Mouse (Mus musculus) liver, embryonic 16.5 days (tissue): ENCODE data around the gene Rpl10a. TPM values are rescaled to one million over a fixed set of nuclear protein-coding genes. Genes with fewer than 3 reads are reported as not detected.

Source experiments
- ATAC-seq: fragments of 200-750 bp; cut with Nextera tagmentation; 2 replicates; pipeline ENCODE4 v1.8.0; 2017; ENCODE audit warnings: low read depth, mild to moderate bottlenecking, moderate number of reproducible peaks, moderate library complexity
- H3K27ac ChIP-seq: fragments of 300-500 bp; sonication (generic); 2 replicates; pipeline ENCODE4 v1.5.1; 2014; ENCODE audit warnings: mild to moderate bottlenecking, low read length
- H3K27me3 ChIP-seq: fragments of 300-500 bp; sonication (generic); 2 replicates; pipeline ENCODE4 v1.6.1; 2014; ENCODE audit warnings: low read depth, low read length, mixed read lengths; ENCODE audit not compliant: control insufficient read depth, insufficient read depth
- H3K36me3 ChIP-seq: fragments of 300-500 bp; sonication (generic); 2 replicates; pipeline ENCODE4 v1.6.1; 2014; ENCODE audit warnings: mild to moderate bottlenecking; ENCODE audit not compliant: control insufficient read depth, insufficient read depth
- H3K4me1 ChIP-seq: fragments of 300-500 bp; sonication (generic); 2 replicates; pipeline ENCODE4 v1.6.1; 2014; ENCODE audit warnings: low read depth, low read length, mixed read lengths; ENCODE audit not compliant: control insufficient read depth
- H3K4me2 ChIP-seq: fragments of 300-500 bp; sonication (generic); 2 replicates; pipeline ENCODE4 v1.6.1; 2014; ENCODE audit warnings: low read depth, low read length, mixed read lengths
- H3K4me3 ChIP-seq: fragments of 300-500 bp; sonication (generic); 2 replicates; pipeline ENCODE4 v1.5.1; 2014; ENCODE audit warnings: low read depth, mild to moderate bottlenecking, low read length
- H3K9ac ChIP-seq: fragments of 300-500 bp; sonication (generic); 2 replicates; pipeline ENCODE4 v1.6.1; 2014; ENCODE audit warnings: low read depth, low read length
- H3K9me3 ChIP-seq: fragments of 300-500 bp; sonication (generic); replicated peaks from 2 replicates; pipeline ENCODE4 v1.6.1; 2016; ENCODE audit warnings: low read length; ENCODE audit not compliant: control insufficient read depth
- WGBS: fragments of 180-500 bp; shearing (Covaris S2); extraction: QIAGEN DNeasy Blood & Tissue Kit; methylation state at CpG from one replicate; pipeline ENCODE4 v1.1.7; 2014; ENCODE audit not compliant: insufficient replicate concordance; 5-methylcytosine and 5-hydroxymethylcytosine counted together
- polyA plus RNA-seq: library from polyadenylated mRNA; unstranded; fragments of >200 nt; fragmentation: Nextera tagmentation; extraction: Ambion mirVana; gene quantifications from 2 replicates; pipeline ENCODE4 v1.2.1, GENCODE M21; 2015

Gene Rpl10a
- polyA plus RNA-seq, 1 experiment from 2014 or later: 280 TPM

DNA sequence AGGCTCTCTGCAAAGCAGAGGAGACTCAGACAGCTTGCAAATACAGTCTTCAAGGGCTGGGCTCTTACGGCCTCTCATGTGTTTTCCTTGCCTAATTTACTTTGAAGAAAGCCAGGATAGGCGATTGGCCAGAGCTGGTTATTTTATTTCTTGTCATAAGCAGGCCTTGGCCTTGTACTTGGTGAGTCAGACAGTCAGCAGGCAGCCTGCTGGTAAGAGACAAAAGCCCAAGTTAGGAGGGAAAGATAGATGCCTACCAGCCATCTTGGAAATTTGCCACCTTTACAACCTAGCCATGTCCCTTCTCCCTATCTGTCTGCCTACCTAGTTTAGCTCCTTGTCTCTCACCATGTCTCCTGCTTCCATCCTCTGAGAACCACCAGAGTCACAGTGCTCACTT is 43.0 kb downstream of the Rpl10a start:
- Histone ChIP-seq H3K9ac (no peak overlapping the region), H3K4me3 (no peak overlapping the region), H3K27ac (no peak overlapping the region), H3K4me1 (no peaks in the 10 kb centered on the region; the same call in 1 of the 2 replicates), H3K9me3 (no peaks in the 10 kb centered on the region), H3K36me3 (no peaks in the 10 kb centered on the region), H3K4me2 (no peak overlapping the region), H3K27me3 (peaks cover 21% of the 10 kb centered on the region)
- no peak for ATAC-seq
- WGBS: 65% methylated on average over 2 of the region's 2 CpGs

DNA sequence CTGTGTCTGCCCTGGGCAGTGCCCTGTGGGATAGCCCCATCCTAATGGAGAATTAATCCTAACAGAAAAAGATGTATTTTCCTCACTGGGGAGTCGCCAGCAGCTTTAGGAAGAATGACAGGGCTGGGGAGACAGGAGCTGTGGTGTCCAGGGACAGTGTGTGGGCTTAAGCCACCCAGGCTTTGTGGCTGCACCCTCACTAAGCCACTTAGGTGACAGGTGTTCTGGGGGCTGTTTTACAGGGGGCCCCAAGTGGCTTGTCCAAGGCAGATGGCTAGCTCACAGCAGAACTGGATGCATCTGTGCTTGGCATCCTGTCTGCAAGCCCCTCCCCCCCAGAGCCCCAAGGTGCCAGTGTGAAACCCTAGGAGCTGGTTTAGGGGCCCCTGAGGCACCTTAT is 43.7 kb downstream of the Rpl10a start:
- H3K9me3 ChIP-seq: no peaks in the 10 kb centered on the region
- 34% methylated on average over 1 of the region's 1 CpGs for WGBS
- no peak for ATAC-seq
- no peak overlapping the region for H3K27ac ChIP-seq
- H3K4me2 ChIP-seq: no peak overlapping the region
- no peak overlapping the region for H3K9ac ChIP-seq
- H3K4me1 ChIP-seq: no peaks in the 10 kb centered on the region; the same call in 1 of the 2 replicates
- H3K36me3 ChIP-seq: no peaks in the 10 kb centered on the region
- H3K4me3 ChIP-seq: no peak overlapping the region
- peaks cover 23% of the 10 kb centered on the region for H3K27me3 ChIP-seq

DNA sequence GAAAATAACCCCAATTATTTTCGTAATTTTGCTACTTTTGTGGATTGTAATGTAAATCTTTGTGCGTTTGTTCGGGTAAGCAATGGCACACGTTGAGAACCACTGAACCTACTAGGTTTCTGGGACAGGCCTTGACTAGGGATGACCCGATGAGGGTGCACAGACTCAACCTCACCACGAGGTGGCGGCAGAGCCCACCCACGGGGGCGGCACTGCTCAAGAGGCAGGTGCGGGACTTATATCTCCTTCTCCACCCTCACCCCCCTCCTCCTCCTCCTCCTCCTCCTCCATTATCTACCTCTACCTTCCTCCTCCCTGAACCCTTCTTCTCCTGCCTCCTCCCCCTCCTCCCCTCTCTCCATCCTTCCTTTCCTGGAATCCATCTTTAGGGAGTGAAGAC is 45.5 kb downstream of the Rpl10a start:
- Histone ChIP-seq H3K4me3 (no peak overlapping the region), H3K4me2 (no peak overlapping the region), H3K4me1 (no peaks in the 10 kb centered on the region; the same call in 1 of the 2 replicates), H3K27ac (no peak overlapping the region), H3K9me3 (no peaks in the 10 kb centered on the region), H3K27me3 (peaks cover 23% of the 10 kb centered on the region), H3K36me3 (no peaks in the 10 kb centered on the region), H3K9ac (no peak overlapping the region)
- no peak for ATAC-seq
- WGBS: 7% methylated on average over 10 of the region's 10 CpGs

DNA sequence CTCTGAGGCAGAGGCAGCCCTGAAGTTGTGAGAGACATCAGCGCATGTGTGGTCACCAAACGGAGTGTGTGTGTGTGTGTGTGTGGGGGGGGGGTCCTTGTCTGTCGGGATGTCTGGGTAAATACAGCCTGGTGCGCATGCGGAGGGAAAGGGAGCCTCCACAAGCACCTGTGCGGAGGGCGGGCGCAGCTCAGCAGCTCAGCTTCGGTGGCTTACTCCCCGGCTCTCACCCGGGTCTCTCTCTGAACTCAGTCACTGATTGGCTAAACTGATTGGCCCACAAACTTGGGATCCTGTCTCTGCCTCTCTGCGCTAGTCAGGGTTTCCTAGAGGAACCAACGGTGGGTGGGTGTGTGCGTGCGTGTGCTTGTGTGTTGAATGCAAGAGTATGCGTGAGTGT is 46.2 kb downstream of the Rpl10a start:
- Histone ChIP-seq H3K27ac (no peak overlapping the region), H3K9me3 (no peaks in the 10 kb centered on the region), H3K36me3 (no peaks in the 10 kb centered on the region), H3K4me1 (no peaks in the 10 kb centered on the region; the same call in 1 of the 2 replicates), H3K27me3 (peaks cover 23% of the 10 kb centered on the region), H3K4me2 (no peak overlapping the region), H3K9ac (no peak overlapping the region), H3K4me3 (no peak overlapping the region)
- WGBS: 12% methylated on average over 15 of the region's 16 CpGs
- no peak for ATAC-seq

DNA sequence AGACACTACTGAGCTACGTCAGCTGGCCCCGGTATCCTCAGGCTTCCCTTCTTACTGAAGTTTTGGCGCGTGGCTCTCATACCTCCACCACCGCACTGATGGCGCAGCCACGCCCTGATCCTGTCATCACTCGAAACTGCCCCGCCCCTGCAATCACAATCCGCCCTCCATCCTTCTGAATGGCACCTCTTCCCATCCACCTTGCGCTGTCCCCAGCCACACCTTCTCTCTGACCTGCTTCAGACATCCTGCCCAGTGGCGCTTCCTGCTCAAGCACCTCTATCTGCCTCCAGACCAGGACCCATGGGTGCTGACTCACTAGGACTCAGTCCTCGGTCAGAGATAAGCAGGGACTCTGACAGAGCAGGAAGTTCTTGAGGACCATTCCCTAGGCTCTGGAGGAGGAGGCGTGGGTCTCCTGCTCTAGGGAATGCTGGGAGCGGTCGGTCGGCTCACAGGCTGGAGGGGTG is 47.4 kb downstream of the Rpl10a start:
- 7% methylated on average over 17 of the region's 17 CpGs for WGBS
- Histone ChIP-seq H3K9ac (no peak overlapping the region), H3K36me3 (no peaks in the 10 kb centered on the region), H3K9me3 (no peaks in the 10 kb centered on the region), H3K27ac (no peak overlapping the region), H3K4me2 (no peak overlapping the region), H3K4me3 (no peak overlapping the region), H3K4me1 (no peaks in the 10 kb centered on the region; the same call in 1 of the 2 replicates), H3K27me3 (peaks cover 23% of the 10 kb centered on the region)
- no peak for ATAC-seq

DNA sequence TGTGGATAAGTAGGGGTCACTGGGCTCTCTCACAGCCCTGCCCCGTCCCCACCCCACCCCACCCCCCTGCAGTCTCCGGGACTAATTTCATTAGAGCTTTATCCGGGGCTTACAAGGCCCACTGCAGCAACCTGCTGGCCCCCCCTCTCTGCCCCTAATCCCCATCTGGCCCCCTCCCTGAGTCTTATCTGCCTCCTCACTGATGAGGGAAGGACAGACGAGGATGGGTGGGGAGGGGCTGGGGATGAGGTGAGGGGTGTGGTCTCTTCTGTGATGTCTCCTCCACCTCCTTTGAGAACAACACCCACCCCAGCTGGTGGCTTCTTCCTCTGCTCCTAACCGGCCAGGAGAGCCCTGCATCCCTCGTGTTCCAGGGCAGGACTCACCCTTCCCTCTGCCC is 52.0 kb downstream of the Rpl10a start:
- no peaks in the 10 kb centered on the region for H3K9me3 ChIP-seq
- no peaks in the 10 kb centered on the region for H3K36me3 ChIP-seq
- no peak for ATAC-seq
- H3K4me1 ChIP-seq: no peaks in the 10 kb centered on the region; the same call in 1 of the 2 replicates
- H3K4me2 ChIP-seq: no peak overlapping the region
- no peak overlapping the region for H3K4me3 ChIP-seq
- H3K27me3 ChIP-seq: peaks cover 9% of the 10 kb centered on the region
- H3K9ac ChIP-seq: no peak overlapping the region
- H3K27ac ChIP-seq: no peak overlapping the region
- WGBS: 5% methylated on average over 6 of the region's 6 CpGs

Other genes with a start within 250 kb of the Rpl10a start
- gene Tcp11, start 247.8 kb upstream of the Rpl10a start, polyA plus RNA-seq: 0.06 and 0.14 TPM in 2 replicates
- 0.12 and 0.21 TPM in 2 replicates for gene Scube3, start 186.3 kb upstream of the Rpl10a start, polyA plus RNA-seq
- gene Zfp523, start 151.3 kb upstream of the Rpl10a start, polyA plus RNA-seq: 6.2 TPM in 2 replicates
- gene Def6, start 120.7 kb upstream of the Rpl10a start, polyA plus RNA-seq: 7.2 and 8.2 TPM in 2 replicates
- gene Ppard, start 95.8 kb upstream of the Rpl10a start, polyA plus RNA-seq: 0.62 and 0.77 TPM in 2 replicates
- 6.7 and 7.3 TPM in 2 replicates for gene Fance, start 15.0 kb upstream of the Rpl10a start, polyA plus RNA-seq
- gene Tead3, start 22.3 kb downstream of the Rpl10a start, polyA plus RNA-seq: 0.50 and 0.52 TPM in 2 replicates
- gene Tulp1, start 36.8 kb downstream of the Rpl10a start, polyA plus RNA-seq: 0.46 TPM in 1 of 2 replicates, not detected in the other
- 18.9 and 21.5 TPM in 2 replicates for gene Fkbp5, start 189.1 kb downstream of the Rpl10a start, polyA plus RNA-seq
- gene Armc12, start 202.3 kb downstream of the Rpl10a start, polyA plus RNA-seq: not detected in 2 replicates
- gene Clpsl2, start 220.9 kb downstream of the Rpl10a start, polyA plus RNA-seq: not detected in 2 replicates
- gene Clps, start 232.3 kb downstream of the Rpl10a start, polyA plus RNA-seq: 8.5 and 51.3 TPM in 2 replicates
- 0.06 and 0.22 TPM in 2 replicates for gene Lhfpl5, start 247.2 kb downstream of the Rpl10a start, polyA plus RNA-seq